Mouse (Mus musculus) brain, embryonic 18.5 days (tissue): ENCODE results near the gene Ipp.

ENCODE experiments used
- DNase-seq: peaks from one replicate; pipeline ENCODE4 v3.0.0-alpha.2; 2012; ENCODE audit warnings: low read depth, low spot score

The Ipp gene

GRCm38 (mm10) chr4:116507425-116508218 lies at the start of gene Ipp:
Ipp (plus strand) TSS chr4:116507549.
- peak; percentile 89 for DNase-seq

- no peak for DNase-seq
These were observed 45.4 kb upstream of the Ipp start for GRCm38 (mm10) chr4:116461943-116462342.

GRCm38 (mm10) chr4:116463231-116464125 lies 43.9 kb upstream of the Ipp start:
- DNase-seq: no peak

GRCm38 (mm10) chr4:116464126-116464981 lies 43.0 kb upstream of the Ipp start, which contains the start of gene Mast2:
Mast2 (minus strand) TSS chr4:116464183.
- DNase-seq: peak; percentile 74

GRCm38 (mm10) chr4:116481322-116481721 lies 26.0 kb upstream of the Ipp start:
- no peak for DNase-seq

- no peak for DNase-seq
These were observed 23.9 kb upstream of the Ipp start for GRCm38 (mm10) chr4:116483476-116483875.

GRCm38 (mm10) chr4:116491119-116491536 lies 16.2 kb upstream of the Ipp start:
- no peak for DNase-seq

- no peak for DNase-seq
These were observed 15.5 kb upstream of the Ipp start for GRCm38 (mm10) chr4:116491886-116492285.

- no peak for DNase-seq
These were observed 14.9 kb upstream of the Ipp start for GRCm38 (mm10) chr4:116492460-116492859.

GRCm38 (mm10) chr4:116493646-116494045 lies 13.7 kb upstream of the Ipp start:
- no peak for DNase-seq

GRCm38 (mm10) chr4:116499978-116500377 lies 7.4 kb upstream of the Ipp start:
- DNase-seq: no peak

GRCm38 (mm10) chr4:116506886-116507424 lies 394 bp upstream of the Ipp start:
- DNase-seq: no peak

- DNase-seq: no peak
These were observed 23.8 kb downstream of the Ipp start for GRCm38 (mm10) chr4:116531109-116531508.

- DNase-seq: no peak
These were observed 29.0 kb downstream of the Ipp start for GRCm38 (mm10) chr4:116536351-116536750.

- DNase-seq: no peak
These were observed 30.4 kb downstream of the Ipp start for GRCm38 (mm10) chr4:116537737-116538136.

GRCm38 (mm10) chr4:116550432-116550831 lies 43.1 kb downstream of the Ipp start:
- no peak for DNase-seq

- no peak for DNase-seq
These were observed 45.7 kb downstream of the Ipp start for GRCm38 (mm10) chr4:116553035-116553434.

- DNase-seq: peak; percentile 72
These were observed 48.3 kb downstream of the Ipp start, which contains the start of gene Tmem69 for GRCm38 (mm10) chr4:116555413-116556300. Tmem69 (minus strand) TSS chr4:116555936.

- peak; percentile 91 for DNase-seq
These were observed 49.4 kb downstream of the Ipp start for GRCm38 (mm10) chr4:116556561-116557305.
